In the genomic region with DNA sequence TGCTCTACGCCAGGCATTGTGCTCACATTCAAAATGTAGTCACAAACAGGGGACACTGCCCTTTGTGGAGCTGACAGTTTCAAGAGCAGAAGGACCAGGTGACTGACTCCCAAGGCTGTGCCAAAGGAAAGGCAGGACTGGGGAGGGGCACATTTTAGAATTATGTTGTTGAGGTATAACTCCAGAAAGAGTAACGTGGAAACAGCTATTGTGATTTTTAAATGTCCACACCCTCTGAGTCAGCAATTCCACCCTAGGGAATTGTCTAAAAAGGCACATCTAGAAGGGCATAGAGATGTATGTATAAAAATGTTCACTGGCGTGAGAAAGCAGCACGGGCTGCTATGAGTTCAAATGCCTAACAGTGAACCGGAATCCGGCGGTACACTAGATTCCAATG, we compare ENCODE assay signal across 17 mouse cellular contexts.
DNase-seq lines count a peak whose midpoint lies in the region; ATAC-seq and TF ChIP-seq lines count a peak whose summit lies in the region.
"Had no signal": no experiment of that assay in that cellular context is flagged by ENCODE, and none has a peak within 500 bp of the region (broad histone marks: within the 10 kb centered on the region; RNA-seq: fewer than 3 reads in every experiment).

No protein-coding gene starts in this region.

- peaks cover 27% of the 10 kb centered on the region for H3K4me1 ChIP-seq in hindbrain, embryonic 13.5 days (replicated peaks)
- peaks cover 6% of the 10 kb centered on the region; the same call in 1 of the 2 replicates for H3K4me1 ChIP-seq in hindbrain, postnatal 0 days (ENCODE audit: insufficient read depth, low read length)
- H3K4me1 ChIP-seq in brown adipose tissue, adult 24 weeks (ENCODE audit: control insufficient read depth, insufficient read depth, insufficient read length, low read length) = peaks cover 18% of the 10 kb centered on the region
- H3K4me1 ChIP-seq in limb, embryonic 12.5 days (replicated peaks) = peaks cover 59% of the 10 kb centered on the region
- peaks cover 7% of the 10 kb centered on the region for H3K4me1 ChIP-seq in midbrain, embryonic 11.5 days (ENCODE audit: control insufficient read depth, insufficient read depth, low read length)

- H3K36me3 ChIP-seq in hindbrain, embryonic 13.5 days = no peaks in the 10 kb centered on the region
- H3K36me3 ChIP-seq in hindbrain, postnatal 0 days (ENCODE audit: insufficient read depth, low read length) = no peaks in the 10 kb centered on the region
- peaks cover 4% of the 10 kb centered on the region; the same call in 1 of the 2 replicates for H3K36me3 ChIP-seq in limb, embryonic 12.5 days
- no peaks in the 10 kb centered on the region for H3K36me3 ChIP-seq in midbrain, embryonic 11.5 days (ENCODE audit: control insufficient read depth, insufficient read depth, low read length)
- H3K36me3 ChIP-seq: limb, embryonic 15.5 days; neural tube, embryonic 13.5 days; stomach, embryonic 15.5 days had no signal

- TF ChIP-seq CTCF in gastrocnemius, adult 2 months (IDR thresholded peaks at IDR 0.05) = no peak
- TF ChIP-seq CTCF in hindbrain, postnatal 0 days (IDR thresholded peaks at IDR 0.05; ENCODE audit: low read depth) = no peak

- intact Hi-C loops in gastrocnemius, adult 2 months (cut with DNase I) = no loop called here

- no peak for ATAC-seq in hindbrain, embryonic 13.5 days (ENCODE audit: low FRiP score)
- no peak for ATAC-seq in hindbrain, postnatal 0 days
- no peak for ATAC-seq in limb, embryonic 12.5 days (ENCODE audit: insufficient number of reproducible peaks, insufficient read depth, low FRiP score, low TSS enrichment, low read depth)
- ATAC-seq in midbrain, embryonic 11.5 days (ENCODE audit: low FRiP score) = no peak
- ATAC-seq in frontal cortex, adult (ENCODE audit: low TSS enrichment) = no peak
- ATAC-seq: intestine, postnatal 0 days had no signal

- no peak overlapping the region for H3K4me3 ChIP-seq in gastrocnemius, adult 2 months
- H3K4me3 ChIP-seq in hindbrain, embryonic 13.5 days = no peak overlapping the region
- H3K4me3 ChIP-seq in hindbrain, postnatal 0 days (ENCODE audit: low read length) = no peak overlapping the region
- H3K4me3 ChIP-seq in brown adipose tissue, adult 24 weeks (ENCODE audit: insufficient read depth, low read depth, low read length) = no peak overlapping the region
- no peak overlapping the region for H3K4me3 ChIP-seq in limb, embryonic 12.5 days (replicated peaks)
- H3K4me3 ChIP-seq in midbrain, embryonic 11.5 days (ENCODE audit: low read depth, low read length) = no peak overlapping the region
- H3K4me3 ChIP-seq: limb, embryonic 15.5 days; neural tube, embryonic 13.5 days; stomach, embryonic 15.5 days had no signal

- peak overlapping the region; percentile 59 for H3K27ac ChIP-seq in gastrocnemius, adult 2 months
- no peak overlapping the region for H3K27ac ChIP-seq in hindbrain, embryonic 13.5 days
- H3K27ac ChIP-seq in hindbrain, postnatal 0 days = no peak overlapping the region
- H3K27ac ChIP-seq in brown adipose tissue, adult 24 weeks (replicated peaks; ENCODE audit: low read depth, low read length) = peak overlapping the region; percentile 36
- H3K27ac ChIP-seq in limb, embryonic 12.5 days = peak overlapping the region; percentile 70
- no peak overlapping the region for H3K27ac ChIP-seq in midbrain, embryonic 11.5 days (ENCODE audit: low read depth, low read length)
- H3K27ac ChIP-seq: hindbrain, embryonic 14.5 days; limb, embryonic 15.5 days; neural tube, embryonic 13.5 days; stomach, embryonic 15.5 days had no signal

- H3K4me2 ChIP-seq in hindbrain, embryonic 13.5 days = no peak overlapping the region
- H3K4me2 ChIP-seq in hindbrain, postnatal 0 days (ENCODE audit: low read depth, low read length) = no peak overlapping the region
- H3K4me2 ChIP-seq in limb, embryonic 12.5 days = no peak overlapping the region
- H3K4me2 ChIP-seq in midbrain, embryonic 11.5 days = no peak overlapping the region
- H3K4me2 ChIP-seq: hindbrain, embryonic 14.5 days; limb, embryonic 15.5 days; neural tube, embryonic 13.5 days; stomach, embryonic 15.5 days had no signal

- H3K9me3 ChIP-seq in hindbrain, embryonic 13.5 days = no peaks in the 10 kb centered on the region
- H3K9me3 ChIP-seq in hindbrain, postnatal 0 days (ENCODE audit: low read length) = no peaks in the 10 kb centered on the region
- no peaks in the 10 kb centered on the region for H3K9me3 ChIP-seq in limb, embryonic 12.5 days
- H3K9me3 ChIP-seq in midbrain, embryonic 11.5 days (ENCODE audit: control insufficient read depth, low read length) = no peaks in the 10 kb centered on the region
- H3K9me3 ChIP-seq: limb, embryonic 15.5 days; neural tube, embryonic 13.5 days; stomach, embryonic 15.5 days had no signal

- no peak for DNase-seq in gastrocnemius, adult 2 months
- no peak for DNase-seq in gastrocnemius, postnatal 25 days
- no peak for DNase-seq in hindbrain, postnatal 0 days (ENCODE audit: low spot score)
- DNase-seq in midbrain, embryonic 11.5 days (ENCODE audit: low spot score, missing footprints) = no peak
- DNase-seq: B cell, adult 2 months; cerebellum, postnatal 25 days; kidney, postnatal 14 days; thymus, adult 2 months had no signal

- no peaks in the 10 kb centered on the region for H3K27me3 ChIP-seq in hindbrain, embryonic 13.5 days
- no peaks in the 10 kb centered on the region for H3K27me3 ChIP-seq in hindbrain, postnatal 0 days (ENCODE audit: insufficient read depth, low read length)
- H3K27me3 ChIP-seq in limb, embryonic 12.5 days = no peaks in the 10 kb centered on the region
- H3K27me3 ChIP-seq in midbrain, embryonic 11.5 days (ENCODE audit: control insufficient read depth, insufficient read depth, low read length) = no peaks in the 10 kb centered on the region
- H3K27me3 ChIP-seq: limb, embryonic 15.5 days; neural tube, embryonic 13.5 days; stomach, embryonic 15.5 days had no signal

- WGBS in hindbrain, embryonic 13.5 days = 85% methylated on average over 7 of the region's 7 CpGs
- 80% methylated on average over 7 of the region's 7 CpGs for WGBS in hindbrain, postnatal 0 days
- 40% methylated on average over 7 of the region's 7 CpGs for WGBS in limb, embryonic 12.5 days
- 91% methylated on average over 7 of the region's 7 CpGs for WGBS in midbrain, embryonic 11.5 days

- peak overlapping the region; percentile 36; the same call in 1 of the 2 replicates for H3K9ac ChIP-seq in hindbrain, embryonic 13.5 days
- no peak overlapping the region for H3K9ac ChIP-seq in hindbrain, postnatal 0 days (replicated peaks; ENCODE audit: low read length)
- no peak overlapping the region for H3K9ac ChIP-seq in limb, embryonic 12.5 days (replicated peaks)
- H3K9ac ChIP-seq in midbrain, embryonic 11.5 days (ENCODE audit: low read length) = no peak overlapping the region
- H3K9ac ChIP-seq: hindbrain, embryonic 14.5 days; limb, embryonic 15.5 days; neural tube, embryonic 13.5 days; stomach, embryonic 15.5 days had no signal

Comparison
In these comparisons a context has a peak if more than half of its experiments do, and no peak if none do; other contexts are left out.
1. H3K27ac ChIP-seq: peak in gastrocnemius, adult 2 months (single experiment), brown adipose tissue, adult 24 weeks (single experiment) and limb, embryonic 12.5 days (single experiment); none in hindbrain, embryonic 13.5 days (single experiment), hindbrain, postnatal 0 days (single experiment) and midbrain, embryonic 11.5 days (single experiment).